Mouse (Mus musculus) embryonic facial prominence, embryonic 12.5 days (tissue): ENCODE results near the gene Metap1. TPM values are rescaled to one million over a fixed set of nuclear protein-coding genes. Genes with fewer than 3 reads are reported as not detected.

ENCODE experiments used
- ATAC-seq: fragments of 200-750 bp; cut with Nextera tagmentation; 2 replicates; pipeline ENCODE4 v1.8.0; 2017; ENCODE audit not compliant: insufficient number of reproducible peaks, insufficient read depth, low FRiP score, low TSS enrichment
- H3K27ac ChIP-seq: fragments of 300-500 bp; sonication (generic); 2 replicates; pipeline ENCODE4 v1.5.1; 2016; ENCODE audit warnings: mild to moderate bottlenecking
- H3K27me3 ChIP-seq: fragments of 300-500 bp; sonication (generic); 2 replicates; pipeline ENCODE4 v1.6.1; 2016; ENCODE audit warnings: mild to moderate bottlenecking, moderate library complexity
- H3K36me3 ChIP-seq: fragments of 300-500 bp; sonication (generic); 2 replicates; pipeline ENCODE4 v1.6.1; 2016; ENCODE audit warnings: mild to moderate bottlenecking
- H3K4me1 ChIP-seq: fragments of 300-500 bp; sonication (generic); 2 replicates; pipeline ENCODE4 v1.6.1; 2016
- H3K4me2 ChIP-seq: fragments of 300-500 bp; sonication (generic); replicated peaks from 2 replicates; pipeline ENCODE4 v1.6.1; 2016; ENCODE audit warnings: mild to moderate bottlenecking, moderate library complexity
- H3K4me3 ChIP-seq: fragments of 300-500 bp; sonication (generic); 2 replicates; pipeline ENCODE4 v1.5.1; 2016; ENCODE audit warnings: mild to moderate bottlenecking
- H3K9ac ChIP-seq: fragments of 300-500 bp; sonication (generic); 2 replicates; pipeline ENCODE4 v1.6.1; 2016; ENCODE audit warnings: mild to moderate bottlenecking, moderate library complexity
- H3K9me3 ChIP-seq: fragments of 300-500 bp; sonication (generic); 2 replicates; pipeline ENCODE4 v1.6.1; 2016; ENCODE audit warnings: mild to moderate bottlenecking, moderate library complexity
- WGBS: fragments of 180-500 bp; shearing (Covaris S2); methylation state at CpG from one replicate; pipeline ENCODE4 v1.1.7; 2016; 5-methylcytosine and 5-hydroxymethylcytosine counted together
- polyA plus RNA-seq: library from polyadenylated mRNA; unstranded; fragments of >200 nt; fragmentation: Nextera tagmentation; extraction: Ambion mirVana; gene quantifications from 2 replicates; pipeline ENCODE4 v1.2.1, GENCODE M21; 2016

Gene Metap1
- polyA plus RNA-seq, 1 experiment from 2014 or later = 46.6 TPM

GRCm38 (mm10) chr3:138523956-138524355 is 34.6 kb upstream of the Metap1 start:
- 91% methylated on average over 4 of the region's 4 CpGs for WGBS

GRCm38 (mm10) chr3:138519218-138519617 is 29.9 kb upstream of the Metap1 start:
- H3K9me3 ChIP-seq = no peaks in the 10 kb centered on the region
- no peak overlapping the region for H3K4me2 ChIP-seq
- H3K9ac ChIP-seq = no peak overlapping the region
- H3K27ac ChIP-seq = no peak overlapping the region
- 80% methylated on average over 6 of the region's 6 CpGs for WGBS
- H3K4me3 ChIP-seq = no peak overlapping the region
- no peaks in the 10 kb centered on the region for H3K4me1 ChIP-seq
- no peaks in the 10 kb centered on the region for H3K27me3 ChIP-seq
- H3K36me3 ChIP-seq = no peaks in the 10 kb centered on the region
- ATAC-seq = no peak

More at GRCm38 (mm10) chr3:138523956-138524355, 34.6 kb upstream of the Metap1 start:
- Histone ChIP-seq H3K36me3 (no peaks in the 10 kb centered on the region), H3K9me3 (no peaks in the 10 kb centered on the region), H3K4me1 (peaks cover 6% of the 10 kb centered on the region), H3K27ac (no peak overlapping the region), H3K9ac (no peak overlapping the region), H3K4me3 (no peak overlapping the region), H3K4me2 (no peak overlapping the region), H3K27me3 (no peaks in the 10 kb centered on the region)
- no peak for ATAC-seq

- WGBS = 56% methylated on average over 3 of the region's 3 CpGs
- no peak overlapping the region for H3K9ac ChIP-seq
- H3K4me2 ChIP-seq = no peak overlapping the region
- ATAC-seq = no peak
- no peaks in the 10 kb centered on the region for H3K27me3 ChIP-seq
- H3K27ac ChIP-seq = no peak overlapping the region
- H3K36me3 ChIP-seq = no peaks in the 10 kb centered on the region
- H3K4me3 ChIP-seq = no peak overlapping the region
- H3K4me1 ChIP-seq = no peaks in the 10 kb centered on the region
- H3K9me3 ChIP-seq = no peaks in the 10 kb centered on the region
Measured at GRCm38 (mm10) chr3:138517881-138518280, 28.6 kb upstream of the Metap1 start.

GRCm38 (mm10) chr3:138515656-138516370 is 26.5 kb upstream of the Metap1 start:
- H3K4me2 ChIP-seq = no peak overlapping the region
- H3K9ac ChIP-seq = no peak overlapping the region
- H3K36me3 ChIP-seq = no peaks in the 10 kb centered on the region
- WGBS = 50% methylated on average over 10 of the region's 10 CpGs
- H3K4me1 ChIP-seq = no peaks in the 10 kb centered on the region
- no peak overlapping the region for H3K27ac ChIP-seq
- no peak overlapping the region for H3K4me3 ChIP-seq
- no peaks in the 10 kb centered on the region for H3K9me3 ChIP-seq
- no peak for ATAC-seq
- H3K27me3 ChIP-seq = no peaks in the 10 kb centered on the region

- Histone ChIP-seq H3K9ac (no peak overlapping the region), H3K36me3 (no peaks in the 10 kb centered on the region), H3K9me3 (no peaks in the 10 kb centered on the region), H3K27ac (no peak overlapping the region), H3K4me1 (no peaks in the 10 kb centered on the region), H3K27me3 (no peaks in the 10 kb centered on the region), H3K4me3 (no peak overlapping the region), H3K4me2 (no peak overlapping the region)
- 61% methylated on average over 3 of the region's 3 CpGs for WGBS
- no peak for ATAC-seq
Measured at GRCm38 (mm10) chr3:138514749-138515148, 25.4 kb upstream of the Metap1 start.

- Histone ChIP-seq H3K27ac (no peak overlapping the region), H3K4me2 (no peak overlapping the region), H3K36me3 (no peaks in the 10 kb centered on the region), H3K4me1 (no peaks in the 10 kb centered on the region), H3K4me3 (no peak overlapping the region), H3K9me3 (no peaks in the 10 kb centered on the region), H3K9ac (no peak overlapping the region), H3K27me3 (no peaks in the 10 kb centered on the region)
- 74% methylated on average over 12 of the region's 12 CpGs for WGBS
- no peak for ATAC-seq
Measured at GRCm38 (mm10) chr3:138513243-138513642, 23.9 kb upstream of the Metap1 start.

GRCm38 (mm10) chr3:138510471-138510870 is 21.2 kb upstream of the Metap1 start:
- no peaks in the 10 kb centered on the region for H3K36me3 ChIP-seq
- 72% methylated on average over 5 of the region's 5 CpGs for WGBS
- no peak overlapping the region for H3K4me2 ChIP-seq
- no peaks in the 10 kb centered on the region for H3K27me3 ChIP-seq
- no peak overlapping the region for H3K27ac ChIP-seq
- no peaks in the 10 kb centered on the region for H3K4me1 ChIP-seq
- no peaks in the 10 kb centered on the region for H3K9me3 ChIP-seq
- H3K9ac ChIP-seq = no peak overlapping the region
- no peak overlapping the region for H3K4me3 ChIP-seq
- no peak for ATAC-seq

- no peak overlapping the region for H3K4me3 ChIP-seq
- WGBS = 79% methylated on average over 2 of the region's 2 CpGs
- H3K27ac ChIP-seq = no peak overlapping the region
- H3K27me3 ChIP-seq = no peaks in the 10 kb centered on the region
- no peak for ATAC-seq
- H3K9ac ChIP-seq = no peak overlapping the region
- H3K9me3 ChIP-seq = no peaks in the 10 kb centered on the region
- no peak overlapping the region for H3K4me2 ChIP-seq
- no peaks in the 10 kb centered on the region for H3K36me3 ChIP-seq
- no peaks in the 10 kb centered on the region for H3K4me1 ChIP-seq
Measured at GRCm38 (mm10) chr3:138509581-138509980, 20.3 kb upstream of the Metap1 start.

- Histone ChIP-seq H3K4me3 (no peak overlapping the region), H3K27ac (no peak overlapping the region), H3K4me2 (no peak overlapping the region), H3K9ac (no peak overlapping the region), H3K4me1 (no peaks in the 10 kb centered on the region), H3K36me3 (no peaks in the 10 kb centered on the region), H3K9me3 (no peaks in the 10 kb centered on the region), H3K27me3 (no peaks in the 10 kb centered on the region)
- no peak for ATAC-seq
- WGBS = 65% methylated on average over 6 of the region's 6 CpGs
Measured at GRCm38 (mm10) chr3:138506749-138507148, 17.4 kb upstream of the Metap1 start.

- Histone ChIP-seq H3K9me3 (no peaks in the 10 kb centered on the region), H3K4me1 (no peaks in the 10 kb centered on the region), H3K27ac (no peak overlapping the region), H3K4me2 (no peak overlapping the region), H3K36me3 (no peaks in the 10 kb centered on the region), H3K27me3 (no peaks in the 10 kb centered on the region), H3K4me3 (no peak overlapping the region), H3K9ac (no peak overlapping the region)
- WGBS = 87% methylated on average over 11 of the region's 11 CpGs
- no peak for ATAC-seq
Measured at GRCm38 (mm10) chr3:138503754-138504153, 14.4 kb upstream of the Metap1 start.

- H3K9ac ChIP-seq = no peak overlapping the region; the same call in 1 of the 2 replicates
- no peak overlapping the region for H3K4me3 ChIP-seq
- 63% methylated on average over 15 of the region's 15 CpGs for WGBS
- no peaks in the 10 kb centered on the region for H3K36me3 ChIP-seq
- no peak overlapping the region for H3K4me2 ChIP-seq
- H3K27me3 ChIP-seq = no peaks in the 10 kb centered on the region
- no peaks in the 10 kb centered on the region for H3K4me1 ChIP-seq
- no peaks in the 10 kb centered on the region for H3K9me3 ChIP-seq
- no peak for ATAC-seq
- H3K27ac ChIP-seq = no peak overlapping the region
Measured at GRCm38 (mm10) chr3:138499854-138500740, 10.8 kb upstream of the Metap1 start.

GRCm38 (mm10) chr3:138498731-138499130 is 9.4 kb upstream of the Metap1 start:
- H3K4me3 ChIP-seq = no peak overlapping the region
- no peaks in the 10 kb centered on the region for H3K27me3 ChIP-seq
- no peak overlapping the region for H3K27ac ChIP-seq
- H3K4me1 ChIP-seq = no peaks in the 10 kb centered on the region
- ATAC-seq = no peak
- no peak overlapping the region for H3K4me2 ChIP-seq
- no peaks in the 10 kb centered on the region for H3K36me3 ChIP-seq
- no peaks in the 10 kb centered on the region for H3K9me3 ChIP-seq
- no peak overlapping the region for H3K9ac ChIP-seq
- WGBS = 61% methylated on average over 4 of the region's 4 CpGs
